Mouse (Mus musculus): ENCODE results near the gene Oit1. TPM values are rescaled to one million over a fixed set of nuclear protein-coding genes. Genes with fewer than 3 reads are reported as not detected.
A peak's percentile ranks its signal among the peaks of the same experiment; 100 is the strongest.

Gene Oit1
- polyA plus RNA-seq, 1 experiment from 2014 or later: 2.6 TPM

GRCm38 (mm10) chr14:8300281-8300680, 78.3 kb downstream of the Oit1 start:
- no peak overlapping the region for H3K4me2 ChIP-seq (replicated peaks; ENCODE audit: low read depth, low read length)
- 24% methylated on average over 8 of the region's 8 CpGs for WGBS
- H3K4me3 ChIP-seq (ENCODE audit: low read depth, low read length): no peak overlapping the region
- no peaks in the 10 kb centered on the region for H3K9me3 ChIP-seq (ENCODE audit: low read length)
- TF ChIP-seq CTCF (IDR thresholded peaks at IDR 0.05) (peak; percentile 81), EP300 (IDR thresholded peaks at IDR 0.05) (no peak)
- H3K27me3 ChIP-seq (replicated peaks; ENCODE audit: insufficient read depth, low read length): no peaks in the 10 kb centered on the region
- DNase-seq (ENCODE audit: low spot score): peak; percentile 72
- ATAC-seq: peak; percentile 57
- H3K4me1 ChIP-seq (ENCODE audit: insufficient read depth, low read depth, low read length): no peaks in the 10 kb centered on the region
- H3K9ac ChIP-seq (replicated peaks; ENCODE audit: low read depth): no peak overlapping the region
- no peaks in the 10 kb centered on the region for H3K36me3 ChIP-seq (ENCODE audit: insufficient read depth, low read length)
- no peak overlapping the region for H3K27ac ChIP-seq (ENCODE audit: low read length)

Other genes starting within 250 kb of the Oit1 start
- gene Pdhb, start 205.7 kb downstream of the Oit1 start, polyA plus RNA-seq (2015; fragmentation: Nextera tagmentation; extraction: Ambion mirVana): 129 and 140 TPM in 2 replicates
- gene Kctd6, start 164.6 kb downstream of the Oit1 start, polyA plus RNA-seq (2015; fragmentation: Nextera tagmentation; extraction: Ambion mirVana): 18.5 and 19.5 TPM in 2 replicates
- 6.3 and 7.2 TPM in 2 replicates for gene Acox2, start 119.4 kb downstream of the Oit1 start, polyA plus RNA-seq (2015; fragmentation: Nextera tagmentation; extraction: Ambion mirVana)
- gene Fam107a, start 60.7 kb downstream of the Oit1 start, polyA plus RNA-seq (2015; fragmentation: Nextera tagmentation; extraction: Ambion mirVana): 0.21 and 0.56 TPM in 2 replicates